Mouse (Mus musculus): Measurements from ENCODE around the gene Mgat4b.

GRCm38 (mm10) chr11:50217811-50218210 lies 7.1 kb downstream of the Mgat4b start:
- TF ChIP-seq CTCF (IDR thresholded peaks at IDR 0.05; ENCODE audit: extremely low read depth, insufficient read length, insufficient replicate concordance, low read depth, low read length) = no peak
- no peak for TF ChIP-seq POLR2A (IDR thresholded peaks at IDR 0.05; ENCODE audit: low read depth, low read length)

Data from small intestine, adult 2 months (tissue).